Mouse (Mus musculus): ENCODE measurements around the gene Stard8.
"Not testable (repeated sequence)": the region's sequence is repeated elsewhere in the genome, so short reads cannot be mapped to it uniquely, and the experiment has no call there.

Stard8 gene

DNA sequence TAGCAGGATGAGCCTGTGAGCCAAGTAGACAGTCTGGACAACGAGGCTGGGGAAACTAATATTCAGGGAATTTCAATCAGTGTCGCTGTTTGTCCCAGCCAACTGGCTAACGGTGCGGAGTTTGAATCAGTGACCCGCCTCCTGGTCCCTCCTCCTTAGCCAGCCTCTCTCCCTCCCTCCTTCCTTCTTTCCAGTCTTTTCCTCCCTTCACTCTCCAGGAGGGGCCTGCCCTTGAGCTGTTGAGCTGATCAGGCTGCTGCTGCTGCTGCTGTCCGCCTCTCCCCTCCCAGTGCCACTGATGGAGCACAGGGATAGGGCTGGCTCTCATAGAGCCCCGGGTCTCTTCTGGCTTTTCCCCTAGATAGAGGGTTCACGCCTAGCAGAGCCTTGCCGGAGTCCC, at the start of gene Stard8:
Gene Stard8 (plus strand): TSS at position 203 of the 400 bp plus-strand sequence.
- peak; percentile 13 for DNase-seq (ENCODE audit: low read depth, low spot score)

GRCm38 (mm10) chrX:98953941-98954340, 49.1 kb upstream of the Stard8 start:
- DNase-seq (ENCODE audit: low read depth, low spot score) = no peak

DNA sequence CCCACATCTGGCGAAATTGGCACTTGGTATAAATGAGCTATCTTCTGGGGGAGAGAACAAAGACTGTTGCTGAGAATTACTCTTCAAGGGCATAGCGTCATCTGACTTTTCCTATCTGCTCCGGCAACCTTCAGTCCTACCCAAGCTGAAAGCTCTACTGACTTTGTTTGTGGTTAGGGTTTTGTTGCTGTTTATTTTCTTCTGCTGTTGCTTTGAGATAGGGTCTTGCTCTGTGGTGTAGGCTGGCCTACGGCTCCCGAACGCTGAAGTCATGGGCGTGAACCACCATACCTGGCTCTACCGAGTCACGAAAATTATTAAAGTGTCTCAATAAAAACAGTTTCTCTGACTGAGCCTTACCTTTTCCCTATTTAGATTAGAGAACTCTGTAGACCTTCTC, 44.8 kb upstream of the Stard8 start:
- DNase-seq (ENCODE audit: low read depth, low spot score) = no peak

DNA sequence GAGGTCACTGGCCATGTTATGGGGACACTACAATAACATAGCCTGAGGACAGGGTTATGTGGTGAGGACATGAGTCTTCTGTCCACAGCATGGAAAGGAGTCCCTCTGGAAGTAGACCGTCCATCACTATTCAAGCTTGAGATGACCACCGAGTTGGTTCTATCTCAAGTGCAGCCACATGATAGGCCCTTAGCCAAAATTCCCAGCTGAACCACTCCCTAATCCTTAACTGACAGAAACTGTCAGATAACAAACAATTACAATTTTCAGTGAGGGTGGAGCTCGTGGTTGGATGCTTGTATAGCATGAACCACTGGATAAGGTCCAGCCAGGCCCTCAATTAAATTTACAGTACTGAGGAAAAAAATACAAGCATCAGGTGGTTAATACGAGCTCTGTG, 44.0 kb upstream of the Stard8 start:
- no peak for DNase-seq (ENCODE audit: low read depth, low spot score)

- no peak for DNase-seq (ENCODE audit: low read depth, low spot score)
Measured at GRCm38 (mm10) chrX:98963742-98964141, 39.3 kb upstream of the Stard8 start.

DNA sequence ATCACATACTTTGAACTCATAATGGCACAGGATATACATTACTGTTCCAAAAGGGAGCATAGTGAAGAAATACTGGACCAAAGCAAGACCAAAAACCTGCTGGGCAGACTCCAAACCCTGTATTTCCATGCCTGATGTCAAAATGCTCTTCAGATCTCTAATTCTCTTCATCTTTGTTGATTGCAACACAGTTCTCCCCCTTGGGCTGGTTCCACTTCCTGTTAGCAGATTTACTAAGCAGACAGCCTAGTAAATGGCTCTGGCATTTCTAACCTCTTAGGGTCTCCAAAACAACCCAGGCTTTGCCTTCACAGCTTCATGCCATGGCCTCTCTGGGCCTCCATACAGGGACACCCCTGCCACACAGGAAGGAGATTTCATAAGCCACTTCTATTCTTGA, 38.5 kb upstream of the Stard8 start:
- DNase-seq (ENCODE audit: low read depth, low spot score) = no peak

- DNase-seq (ENCODE audit: low read depth, low spot score) = not testable (repeated sequence)
Measured at GRCm38 (mm10) chrX:98986611-98987010, 16.4 kb upstream of the Stard8 start.

DNA sequence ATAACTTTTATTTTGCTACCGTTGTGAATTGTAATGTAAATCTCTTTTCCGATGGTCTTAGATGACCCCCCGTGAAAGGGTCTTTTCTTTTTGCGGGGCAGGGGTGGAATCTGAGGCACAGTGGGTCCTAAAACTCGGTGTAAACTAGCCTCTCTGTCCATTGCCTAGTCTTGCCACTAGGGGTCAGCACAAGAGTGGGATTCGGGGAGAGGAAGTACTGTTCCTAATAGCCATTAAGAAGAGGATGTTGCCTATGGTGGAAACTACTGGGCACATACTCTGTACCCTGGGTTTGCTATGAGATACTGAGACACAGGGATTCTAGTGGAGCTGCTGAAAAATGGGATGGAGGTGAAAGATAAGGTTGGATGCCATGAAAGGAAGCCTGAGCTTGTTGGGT, 13.5 kb upstream of the Stard8 start:
- peak; percentile 29 for DNase-seq (ENCODE audit: low read depth, low spot score)

DNA sequence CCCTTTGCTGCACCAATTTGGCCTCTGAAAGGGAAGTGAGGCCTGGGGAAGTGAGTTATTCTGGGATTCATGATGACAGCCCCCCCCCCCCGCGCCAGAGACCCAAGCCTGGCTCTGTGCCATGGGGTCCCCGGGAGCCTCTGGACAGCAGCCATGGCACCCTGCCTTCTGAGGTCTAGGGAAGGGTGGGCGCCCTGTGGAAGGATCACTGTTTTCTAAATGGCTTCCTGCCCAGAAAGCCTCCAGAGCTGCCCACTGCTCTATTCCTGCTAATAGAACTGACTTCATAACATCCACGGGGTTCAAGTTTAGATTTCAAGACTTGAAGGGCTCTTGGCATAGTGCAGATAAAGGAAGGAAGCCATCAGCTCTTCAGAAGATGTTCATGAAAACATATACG, 983 bp upstream of the Stard8 start:
- no peak for DNase-seq (ENCODE audit: low read depth, low spot score)

DNA sequence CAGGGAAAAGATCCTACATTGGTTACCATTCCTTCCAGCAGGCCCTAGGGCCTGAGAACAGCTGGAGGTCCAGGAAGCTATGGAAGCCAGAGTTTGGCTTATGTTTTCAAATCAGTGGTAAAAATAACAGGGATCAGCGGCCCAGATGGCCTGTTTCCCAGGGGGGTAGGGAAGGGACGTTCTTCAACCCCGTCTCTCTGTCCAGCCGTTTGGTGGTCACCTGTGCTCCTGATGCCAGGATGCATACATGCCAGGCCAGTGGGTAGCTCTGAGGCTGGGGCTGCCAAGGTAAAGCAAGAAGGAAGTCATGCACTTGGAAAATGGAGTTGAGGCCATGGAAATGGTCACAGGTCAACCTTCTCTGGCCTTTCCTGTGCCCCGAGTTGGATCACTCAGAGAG, 7.5 kb downstream of the Stard8 start:
- DNase-seq (ENCODE audit: low read depth, low spot score) = no peak

DNA sequence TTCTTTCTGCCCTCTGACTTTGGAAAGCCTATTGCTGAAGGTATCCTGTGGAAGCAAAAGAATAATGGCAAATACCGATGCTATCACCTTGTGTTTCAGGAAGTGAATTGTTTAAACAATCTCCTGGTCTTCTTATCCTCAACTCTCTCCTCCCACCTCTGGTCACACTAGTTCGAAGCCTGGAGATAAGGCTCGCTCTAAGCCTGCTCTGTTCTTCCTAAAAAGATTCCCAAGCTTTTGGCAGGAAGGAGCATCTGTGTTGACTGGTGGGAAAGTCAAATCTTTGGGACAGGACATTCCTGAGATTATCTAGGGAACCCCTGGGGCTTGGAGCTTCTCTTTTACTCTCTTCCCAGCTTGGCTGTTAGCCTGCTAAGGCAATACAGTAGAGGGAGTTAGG, 8.2 kb downstream of the Stard8 start:
- no peak for DNase-seq (ENCODE audit: low read depth, low spot score)

- DNase-seq (ENCODE audit: low read depth, low spot score) = no peak
Measured at GRCm38 (mm10) chrX:99012486-99012885, 9.4 kb downstream of the Stard8 start.

GRCm38 (mm10) chrX:99015705-99016104, 12.7 kb downstream of the Stard8 start:
- no peak for DNase-seq (ENCODE audit: low read depth, low spot score)

GRCm38 (mm10) chrX:99016987-99017386, 13.9 kb downstream of the Stard8 start:
- DNase-seq (ENCODE audit: low read depth, low spot score) = no peak

GRCm38 (mm10) chrX:99017874-99018273, 14.8 kb downstream of the Stard8 start:
- peak; percentile 24 for DNase-seq (ENCODE audit: low read depth, low spot score)

- no peak for DNase-seq (ENCODE audit: low read depth, low spot score)
Measured at GRCm38 (mm10) chrX:99019303-99019702, 16.3 kb downstream of the Stard8 start.

DNA sequence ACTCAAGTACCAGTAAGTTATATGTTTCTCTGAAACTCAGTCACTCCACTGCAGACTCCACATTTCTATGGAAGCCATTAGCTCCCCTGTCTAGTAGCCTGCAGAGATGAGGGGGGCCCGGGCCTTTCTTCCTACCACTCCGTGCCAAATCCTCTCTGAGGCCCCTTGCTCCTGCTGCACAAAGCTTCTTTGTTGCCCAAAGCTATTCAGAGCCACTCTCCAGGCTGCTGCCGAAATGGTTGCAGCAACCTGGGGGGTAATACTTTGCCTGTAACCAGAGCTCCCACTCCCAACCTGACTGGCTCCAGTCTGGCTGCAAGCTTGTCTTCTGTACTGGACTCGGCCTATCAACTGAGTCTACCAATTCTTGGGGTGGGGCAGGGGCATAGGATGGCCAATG, 17.2 kb downstream of the Stard8 start:
- DNase-seq (ENCODE audit: low read depth, low spot score) = no peak

- no peak for DNase-seq (ENCODE audit: low read depth, low spot score)
Measured at GRCm38 (mm10) chrX:99021593-99021992, 18.5 kb downstream of the Stard8 start.

- DNase-seq (ENCODE audit: low read depth, low spot score) = no peak
Measured at GRCm38 (mm10) chrX:99023951-99024350, 20.9 kb downstream of the Stard8 start.

DNA sequence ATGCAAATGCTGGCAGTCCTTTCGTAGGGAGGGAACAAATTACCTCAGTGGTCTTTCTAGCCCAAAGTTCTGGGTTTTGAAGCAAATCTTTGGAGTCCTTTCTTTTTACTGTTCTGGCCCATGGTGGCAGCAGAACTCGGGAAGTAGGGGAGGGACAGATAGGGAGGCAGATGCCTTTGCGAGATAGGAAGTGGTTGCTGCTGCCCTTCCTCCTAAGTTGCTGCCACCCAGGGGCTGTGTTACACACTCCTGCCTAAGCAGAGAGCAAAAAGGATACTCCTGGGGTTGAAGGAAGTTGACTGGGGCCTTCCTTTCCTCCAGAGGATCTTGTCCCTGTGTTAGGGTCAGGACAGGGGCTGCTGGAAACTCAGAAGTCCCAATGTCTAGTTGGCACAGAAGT, 32.4 kb downstream of the Stard8 start:
- DNase-seq (ENCODE audit: low read depth, low spot score) = no peak

GRCm38 (mm10) chrX:99042451-99042951, 39.5 kb downstream of the Stard8 start:
- DNase-seq (ENCODE audit: low read depth, low spot score) = peak; percentile 79

- DNase-seq (ENCODE audit: low read depth, low spot score) = no peak
Measured at GRCm38 (mm10) chrX:99043275-99043674, 40.2 kb downstream of the Stard8 start.

GRCm38 (mm10) chrX:99043739-99044138, 40.7 kb downstream of the Stard8 start:
- no peak for DNase-seq (ENCODE audit: low read depth, low spot score)

DNA sequence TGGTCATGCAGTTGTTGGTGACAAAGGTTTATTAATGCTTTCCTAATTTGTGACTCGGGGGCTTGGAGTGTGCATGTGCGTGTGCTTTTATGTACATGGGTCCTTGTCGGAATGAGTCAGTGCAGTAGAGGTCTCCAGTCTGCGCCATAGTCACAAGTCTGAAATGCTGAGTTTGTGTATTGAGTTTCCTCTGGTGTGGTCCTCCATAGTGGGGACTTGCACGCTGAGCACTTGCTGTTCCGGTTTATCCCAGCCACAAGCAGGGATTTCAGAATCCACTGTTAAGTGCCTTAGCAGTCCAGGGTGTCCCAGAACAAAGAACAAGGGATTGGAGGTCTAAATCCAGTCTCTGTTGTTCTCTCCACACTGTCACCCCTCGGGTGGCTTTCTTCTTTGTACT, 42.3 kb downstream of the Stard8 start:
- DNase-seq (ENCODE audit: low read depth, low spot score) = no peak

Measured in skeletal muscle tissue, adult 2 months (tissue).